Mouse (Mus musculus) stomach, postnatal 0 days (tissue): ENCODE measurements around the gene 1700003E16Rik. TPM values are rescaled to one million over a fixed set of nuclear protein-coding genes. Genes with fewer than 3 reads are reported as not detected.
"Not testable (repeated sequence)": the region's sequence is repeated elsewhere in the genome, so short reads cannot be mapped to it uniquely, and the experiment has no call there.

Experiments used
- ATAC-seq: fragments of 200-750 bp; cut with Nextera tagmentation; 2 replicates; pipeline ENCODE4 v1.8.0; 2017; ENCODE audit not compliant: low FRiP score, low TSS enrichment
- DNase-seq: peaks from one replicate; pipeline ENCODE4 v3.0.0-alpha.2; 2016; ENCODE audit warnings: low spot score
- H3K27ac ChIP-seq: fragments of 300-500 bp; sonication (generic); replicated peaks from 2 replicates; pipeline ENCODE4 v1.5.1; 2014; ENCODE audit warnings: mild to moderate bottlenecking, control low read depth
- H3K27me3 ChIP-seq: fragments of 300-500 bp; sonication (generic); 2 replicates; pipeline ENCODE4 v1.6.1; 2014; ENCODE audit warnings: low read length; ENCODE audit not compliant: control insufficient read depth, insufficient read depth
- H3K36me3 ChIP-seq: fragments of 300-500 bp; sonication (generic); 2 replicates; pipeline ENCODE4 v1.6.1; 2014; ENCODE audit warnings: low read length, mixed read lengths; ENCODE audit not compliant: control insufficient read depth, insufficient read depth
- H3K4me1 ChIP-seq: fragments of 300-500 bp; sonication (generic); replicated peaks from 2 replicates; pipeline ENCODE4 v1.6.1; 2014; ENCODE audit warnings: antibody characterized with exemption; ENCODE audit not compliant: control insufficient read depth, insufficient read depth
- H3K4me2 ChIP-seq: fragments of 300-500 bp; sonication (generic); replicated peaks from 2 replicates; pipeline ENCODE4 v1.6.1; 2014; ENCODE audit warnings: low read depth, mild to moderate bottlenecking, control low read depth, moderate library complexity
- H3K4me3 ChIP-seq: fragments of 300-500 bp; sonication (generic); 2 replicates; pipeline ENCODE4 v1.5.1; 2014; ENCODE audit warnings: low read depth, low read length, control low read depth
- H3K9ac ChIP-seq: fragments of 300-500 bp; sonication (generic); 2 replicates; pipeline ENCODE4 v1.6.1; 2014; ENCODE audit warnings: mild to moderate bottlenecking, low read length, control low read depth, mixed read lengths
- H3K9me3 ChIP-seq: fragments of 300-500 bp; sonication (generic); 2 replicates; pipeline ENCODE4 v1.6.1; 2016; ENCODE audit warnings: low read length; ENCODE audit not compliant: control insufficient read depth
- CTCF ChIP-seq: IDR thresholded peaks from 2 replicates; pipeline ENCODE4 v1.5.1; 2016; ENCODE audit warnings: antibody characterized with exemption, low read depth, mild to moderate bottlenecking, moderate library complexity
- EP300 ChIP-seq: optimal IDR thresholded peaks from 2 replicates; pipeline ENCODE3; 2016; ENCODE audit warnings: antibody characterized with exemption
- WGBS: fragments of 180-500 bp; shearing (Covaris S2); extraction: QIAGEN DNeasy Blood & Tissue Kit; methylation state at CpG from one replicate; pipeline ENCODE4 v1.1.7; 2014; 5-methylcytosine and 5-hydroxymethylcytosine counted together
- polyA plus RNA-seq: library from polyadenylated mRNA; unstranded; fragments of >200 nt; fragmentation: Nextera tagmentation; extraction: Ambion mirVana; gene quantifications from 2 replicates; pipeline ENCODE4 v1.2.1, GENCODE M21; 2015

1700003E16Rik gene
- polyA plus RNA-seq, 1 experiment from 2014 or later: 1.1 TPM

DNA sequence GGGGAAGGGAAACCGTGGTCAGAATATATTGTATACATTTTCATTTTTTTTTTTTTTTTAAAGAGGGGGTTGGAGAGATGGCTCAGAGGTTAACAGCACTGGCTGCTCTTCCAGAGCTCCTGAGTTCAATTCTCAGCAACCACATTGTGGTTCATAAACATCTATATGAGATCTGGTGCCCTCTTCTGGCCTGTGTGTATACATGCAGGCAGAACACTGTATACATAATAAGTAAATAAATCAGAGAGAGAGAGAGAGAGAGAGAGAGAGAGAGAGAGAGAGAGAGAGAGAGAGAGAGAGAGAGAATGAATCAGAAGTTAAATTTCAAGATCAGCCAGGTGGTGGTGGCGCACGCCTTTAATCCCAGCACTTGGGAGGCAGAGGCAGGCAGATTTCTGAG, 3.3 kb downstream of the 1700003E16Rik start:
- peak; percentile 54 for DNase-seq
- 19% methylated on average over 3 of the region's 3 CpGs for WGBS

GRCm38 (mm10) chr6:83161442-83161841, 5.2 kb downstream of the 1700003E16Rik start:
- peak overlapping the region; percentile 60; the same call in 1 of the 2 replicates for H3K9ac ChIP-seq

More for the DNA sequence above, 3.3 kb downstream of the 1700003E16Rik start:
- not testable (repeated sequence) for H3K9ac ChIP-seq, H3K4me2 ChIP-seq, H3K27ac ChIP-seq, H3K4me3 ChIP-seq, H3K9me3 ChIP-seq, H3K4me1 ChIP-seq, H3K36me3 ChIP-seq
- TF ChIP-seq CTCF: peak; percentile 79
- peaks cover 12% of the 10 kb centered on the region; the same call in 1 of the 2 replicates for H3K27me3 ChIP-seq
- ATAC-seq: 0 out of 2 replicates have a peak, but pooled peaks have one; percentile 13

GRCm38 (mm10) chr6:83161921-83162641, 5.9 kb downstream of the 1700003E16Rik start:
- Histone ChIP-seq H3K9ac (peak overlapping the region; percentile 60), H3K27me3 (peaks cover 12% of the 10 kb centered on the region; the same call in 1 of the 2 replicates), H3K4me3 (peak overlapping the region; percentile 50), H3K4me2 (peak overlapping the region; percentile 77), H3K9me3 (no peaks in the 10 kb centered on the region), H3K27ac (no peak overlapping the region), H3K36me3 (no peaks in the 10 kb centered on the region), H3K4me1 (peaks cover 5% of the 10 kb centered on the region)
- WGBS: under 1% methylated on average over 49 of the region's 49 CpGs
- peak; percentile 6; the same call in 1 of the 2 replicates for ATAC-seq
- DNase-seq: peak; percentile 62
- TF ChIP-seq CTCF: no peak
- no peak for TF ChIP-seq EP300

More at GRCm38 (mm10) chr6:83161442-83161841, 5.2 kb downstream of the 1700003E16Rik start:
- Histone ChIP-seq H3K27me3 (peaks cover 12% of the 10 kb centered on the region; the same call in 1 of the 2 replicates), H3K36me3 (no peaks in the 10 kb centered on the region), H3K9me3 (no peaks in the 10 kb centered on the region), H3K27ac (no peak overlapping the region), H3K4me2 (peak overlapping the region; percentile 77), H3K4me1 (peaks cover 5% of the 10 kb centered on the region), H3K4me3 (peak overlapping the region; percentile 50)
- no peak for TF ChIP-seq EP300
- no peak for TF ChIP-seq CTCF
- WGBS: 21% methylated on average over 19 of the region's 19 CpGs
- DNase-seq (no peak), ATAC-seq (no peak)

DNA sequence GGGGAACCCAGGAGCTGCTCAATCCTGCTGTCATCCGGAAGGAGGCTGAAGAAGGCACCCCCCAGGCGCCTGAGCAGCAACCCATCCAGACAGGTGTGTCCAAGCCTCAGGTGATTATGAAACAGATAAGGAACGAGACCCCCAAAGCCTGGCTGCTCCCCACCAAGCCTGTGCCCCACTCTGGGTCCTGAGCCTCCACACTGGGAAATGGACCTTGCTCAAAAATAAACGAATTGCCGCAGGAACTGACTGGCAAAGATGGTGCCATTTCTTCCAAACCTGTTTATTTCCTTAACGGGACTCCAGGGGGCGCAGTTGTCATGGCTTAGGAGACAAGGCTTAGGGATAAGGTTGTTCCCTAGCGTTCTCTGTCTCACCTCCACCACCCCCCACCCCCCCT, 6.5 kb downstream of the 1700003E16Rik start:
- peaks cover 12% of the 10 kb centered on the region; the same call in 1 of the 2 replicates for H3K27me3 ChIP-seq
- H3K4me1 ChIP-seq: peaks cover 5% of the 10 kb centered on the region
- ATAC-seq (peak; percentile 31; the same call in 1 of the 2 replicates), DNase-seq (peak; percentile 71)
- TF ChIP-seq CTCF (peak; percentile 84), EP300 (no peak)
- no peaks in the 10 kb centered on the region for H3K9me3 ChIP-seq
- peak overlapping the region; percentile 60 for H3K9ac ChIP-seq
- H3K4me3 ChIP-seq: peak overlapping the region; percentile 50
- H3K27ac ChIP-seq: no peak overlapping the region
- WGBS: under 1% methylated on average over 8 of the region's 8 CpGs
- H3K4me2 ChIP-seq: peak overlapping the region; percentile 77
- H3K36me3 ChIP-seq: no peaks in the 10 kb centered on the region

DNA sequence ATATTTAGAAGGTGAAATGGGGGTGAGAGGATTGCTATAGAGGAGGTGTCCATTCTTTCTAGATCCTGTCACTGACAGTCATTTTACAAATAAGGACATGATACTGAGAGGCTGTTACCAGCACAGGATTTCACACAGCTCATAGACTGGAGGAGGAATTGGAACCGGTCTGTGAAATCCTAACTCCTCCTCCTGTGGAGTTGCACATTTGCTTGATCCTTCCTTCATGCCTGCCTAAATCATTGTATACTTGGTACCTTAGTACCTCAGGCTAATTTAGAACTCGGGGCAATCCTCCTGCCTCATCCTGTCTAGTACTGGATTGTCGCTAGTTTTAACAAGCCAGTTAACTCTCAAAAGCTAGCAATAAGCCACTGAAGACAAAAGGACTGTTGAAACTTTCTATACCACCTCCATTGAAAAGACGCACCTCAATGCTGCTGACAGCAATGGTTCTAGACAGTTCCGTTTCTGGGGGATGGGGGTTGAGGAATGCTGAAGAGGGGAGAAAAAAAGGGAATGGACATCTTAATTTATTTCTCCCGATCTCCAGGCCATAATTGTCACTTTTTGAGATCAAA, 8.9 kb downstream of the 1700003E16Rik start:
- Histone ChIP-seq H3K9me3 (no peaks in the 10 kb centered on the region), H3K27ac (peak overlapping the region; percentile 81), H3K9ac (peak overlapping the region; percentile 45; the same call in 1 of the 2 replicates), H3K4me1 (peaks cover 5% of the 10 kb centered on the region), H3K4me3 (peak overlapping the region; percentile 94), H3K36me3 (no peaks in the 10 kb centered on the region), H3K27me3 (peaks cover 12% of the 10 kb centered on the region; the same call in 1 of the 2 replicates), H3K4me2 (peak overlapping the region; percentile 70)
- WGBS: 3% methylated on average over 6 of the region's 6 CpGs
- DNase-seq: no peak
- TF ChIP-seq CTCF (no peak), EP300 (no peak)
- ATAC-seq: peak; percentile 9; the same call in 1 of the 2 replicates
